Comparison of ENCODE assay signal across 24 mouse cellular contexts in genomic region chr17:24651835-24652234, GRCm38 (mm10). TPM values are rescaled to one million over a fixed set of nuclear protein-coding genes. Genes with fewer than 3 reads are reported as not detected.
"Had no signal": no experiment of that assay in that cellular context is flagged by ENCODE, and none has a peak within 500 bp of the region (broad histone marks: within the 10 kb centered on the region; RNA-seq: fewer than 3 reads in every experiment).

No protein-coding gene starts in this region.

- H3K4me3 ChIP-seq: left cerebral cortex, adult 2 months; liver, embryonic 13.5 days; midbrain, embryonic 13.5 days; myocyte; neural tube, embryonic 13.5 days; stomach, embryonic 15.5 days had no signal

- DNase-seq: kidney, postnatal 10 days; kidney, postnatal 36 days; layer of hippocampus, postnatal 36 days; liver, embryonic 13.5 days; lung, adult 2 months; lung, postnatal 14 days; retina, postnatal 1 day; right cerebral cortex, postnatal 25 days; spleen, adult 18-20 months; thymus, postnatal 25 days had no signal

- ATAC-seq: midbrain, embryonic 13.5 days; midbrain, embryonic 16.5 days had no signal

- H3K36me3 ChIP-seq: liver, embryonic 13.5 days; midbrain, embryonic 13.5 days; neural tube, embryonic 13.5 days; stomach, embryonic 15.5 days had no signal

- H3K27ac ChIP-seq: left cerebral cortex, adult 2 months; liver, embryonic 13.5 days; midbrain, embryonic 13.5 days; neural tube, embryonic 13.5 days; stomach, embryonic 15.5 days had no signal

- H3K4me2 ChIP-seq: liver, embryonic 13.5 days; midbrain, embryonic 13.5 days; neural tube, embryonic 13.5 days; stomach, embryonic 15.5 days had no signal

- H3K9me3 ChIP-seq: liver, embryonic 13.5 days; midbrain, embryonic 13.5 days; neural tube, embryonic 13.5 days; stomach, embryonic 15.5 days had no signal

- H3K9ac ChIP-seq: liver, embryonic 13.5 days; midbrain, embryonic 13.5 days; neural tube, embryonic 13.5 days; stomach, embryonic 15.5 days had no signal

RNA-seq across cellular contexts. Expression of gene Npw, which starts 6.4 kb away (rescaled TPM):
- total RNA-seq: left cerebral cortex, postnatal 10 days; liver, adult 2 months; megakaryocyte progenitor cell, adult 5-6 weeks; megakaryocyte-erythroid progenitor cell, adult 5-6 weeks; monocyte, adult 5-6 weeks; neutrophil, adult 5-6 weeks had no signal
- polyA plus RNA-seq: kidney, embryonic 14.5 days; liver, adult 2 months; midbrain, embryonic 13.5 days; myocyte; neural tube, embryonic 13.5 days; thymus, postnatal 0 days had no signal

RNA-seq across cellular contexts. Expression of gene Nthl1, which starts 19.4 kb away (rescaled TPM):
- total RNA-seq: monocyte, adult 5-6 weeks had no signal
